Mouse (Mus musculus) thymus, adult 2 months (tissue): ENCODE data around the gene Map7. TPM values are rescaled to one million over a fixed set of nuclear protein-coding genes. Genes with fewer than 3 reads are reported as not detected.

ENCODE experiments used
- DNase-seq: peaks from one replicate; pipeline ENCODE4 v3.0.0; 2021
- H3K27ac ChIP-seq: fragments of 200-500 bp; 2 replicates; pipeline ENCODE4 v1.5.1; 2012; ENCODE audit warnings: low read length, control low read depth; ENCODE audit not compliant: control insufficient read depth, insufficient read depth
- H3K27me3 ChIP-seq: fragments of 200-500 bp; 2 replicates; pipeline ENCODE4 v1.6.1; 2012; ENCODE audit warnings: mild to moderate bottlenecking, low read length, moderate library complexity, mixed read lengths; ENCODE audit not compliant: control insufficient read depth, insufficient read depth
- H3K36me3 ChIP-seq: fragments of 200-500 bp; 2 replicates; pipeline ENCODE4 v1.6.1; 2012; ENCODE audit warnings: mild to moderate bottlenecking, low read length, moderate library complexity; ENCODE audit not compliant: control insufficient read depth, insufficient read depth
- H3K4me1 ChIP-seq: fragments of 200-500 bp; replicated peaks from 2 replicates; pipeline ENCODE4 v1.6.1; 2012; ENCODE audit warnings: low read length; ENCODE audit not compliant: control insufficient read depth, insufficient read depth
- H3K4me3 ChIP-seq: fragments of 200-500 bp; 2 replicates; pipeline ENCODE4 v1.5.1; 2012; ENCODE audit warnings: mild to moderate bottlenecking, low read length, control low read depth, moderate library complexity; ENCODE audit not compliant: control insufficient read depth, insufficient read depth
- CTCF ChIP-seq: fragments of 200-500 bp; IDR thresholded peaks from 2 replicates; pipeline ENCODE4 v1.5.1; 2012; ENCODE audit warnings: mild to moderate bottlenecking, control low read depth, low read length, moderate library complexity, borderline replicate concordance; ENCODE audit not compliant: control insufficient read depth, poor library complexity, insufficient read depth; ENCODE audit errors: extremely low read depth
- POLR2A ChIP-seq: fragments of 200-500 bp; IDR thresholded peaks from 2 replicates; pipeline ENCODE4 v1.6.1; 2012; ENCODE audit warnings: mild to moderate bottlenecking, low read length, control low read depth, moderate library complexity; ENCODE audit not compliant: control insufficient read depth, poor library complexity, insufficient read depth; ENCODE audit errors: extremely low read depth
- WGBS: fragments of 180-500 bp; shearing (Covaris S2); methylation state at CpG from one replicate; pipeline ENCODE4 v1.1.7; 2018; 5-methylcytosine and 5-hydroxymethylcytosine counted together
- polyA plus RNA-seq: library from polyadenylated mRNA; depleted of rRNA; stranded (reverse); fragments of >200 nt; gene quantifications from 2 replicates; pipeline ENCODE4 v1.2.3, GENCODE M21; 2012

Gene Map7
- polyA plus RNA-seq, 1 experiment: 6.9 TPM

- Histone ChIP-seq H3K4me1 (no peaks in the 10 kb centered on the region), H3K27me3 (no peaks in the 10 kb centered on the region), H3K27ac (no peak overlapping the region), H3K4me3 (no peak overlapping the region), H3K36me3 (no peaks in the 10 kb centered on the region)
- 97% methylated on average over 5 of the region's 5 CpGs for WGBS
- DNase-seq: no peak
- TF ChIP-seq CTCF (no peak), POLR2A (no peak)
Observed at GRCm38 (mm10) chr10:20159308-20159707, 11.0 kb downstream of the Map7 start.

- Histone ChIP-seq H3K27ac (no peak overlapping the region), H3K36me3 (no peaks in the 10 kb centered on the region), H3K27me3 (no peaks in the 10 kb centered on the region), H3K4me3 (no peak overlapping the region), H3K4me1 (no peaks in the 10 kb centered on the region)
- TF ChIP-seq POLR2A (no peak), CTCF (no peak)
- 88% methylated on average over 8 of the region's 8 CpGs for WGBS
- no peak for DNase-seq
Observed at GRCm38 (mm10) chr10:20160914-20161313, 12.6 kb downstream of the Map7 start.

- Histone ChIP-seq H3K4me3 (no peak overlapping the region), H3K4me1 (peaks cover 3% of the 10 kb centered on the region)
Observed at GRCm38 (mm10) chr10:20164810-20165209, 16.5 kb downstream of the Map7 start.

DNA sequence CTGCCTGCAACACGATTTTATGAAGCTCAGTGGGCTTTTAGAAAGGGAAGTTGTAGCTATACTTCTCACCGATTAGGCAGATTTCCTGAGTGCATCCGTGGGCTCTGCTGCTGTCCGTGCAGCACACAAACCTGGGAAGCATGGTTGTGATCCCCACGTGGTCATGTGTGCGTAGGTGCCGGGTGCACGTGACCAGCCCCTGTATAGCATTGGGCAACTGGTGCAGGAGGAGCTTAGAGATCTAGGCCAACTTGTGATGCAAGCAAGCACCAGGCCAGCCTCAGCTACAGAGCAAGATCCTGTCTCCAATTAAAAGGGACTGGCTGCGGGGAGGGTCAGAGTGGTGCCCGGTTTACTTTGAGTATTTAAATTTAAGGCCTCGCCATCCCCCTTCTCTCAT, 18.5 kb downstream of the Map7 start:
- H3K4me3 ChIP-seq: no peak overlapping the region
- no peak overlapping the region for H3K27ac ChIP-seq
- H3K36me3 ChIP-seq: no peaks in the 10 kb centered on the region
- 32% methylated on average over 11 of the region's 11 CpGs for WGBS
- H3K27me3 ChIP-seq: no peaks in the 10 kb centered on the region
- TF ChIP-seq CTCF (no peak), POLR2A (no peak)
- DNase-seq: no peak
- H3K4me1 ChIP-seq: peaks cover 3% of the 10 kb centered on the region

More at GRCm38 (mm10) chr10:20164810-20165209, 16.5 kb downstream of the Map7 start:
- no peaks in the 10 kb centered on the region for H3K27me3 ChIP-seq
- no peaks in the 10 kb centered on the region for H3K36me3 ChIP-seq
- no peak for DNase-seq
- TF ChIP-seq CTCF (no peak), POLR2A (no peak)
- 96% methylated on average over 5 of the region's 5 CpGs for WGBS
- H3K27ac ChIP-seq: no peak overlapping the region

DNA sequence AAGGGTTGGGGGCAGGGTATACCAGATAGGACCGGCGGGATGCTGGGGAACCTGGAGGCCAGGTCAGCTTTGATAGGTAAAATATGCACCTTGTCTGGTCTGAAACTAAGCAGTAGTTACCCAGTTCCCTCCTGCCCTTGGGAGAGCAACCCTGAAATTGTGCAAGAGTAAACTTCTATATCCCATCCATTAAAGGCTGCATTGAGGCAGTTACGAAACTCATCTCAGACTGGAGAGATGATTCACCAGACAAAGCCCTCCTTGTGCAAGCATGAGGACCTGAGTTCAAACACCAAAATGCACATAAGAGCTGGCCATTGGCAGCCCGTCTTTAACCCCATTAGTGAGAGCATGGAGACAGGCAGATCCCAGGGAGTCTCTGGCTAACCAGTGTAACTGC, 19.2 kb downstream of the Map7 start:
- 97% methylated on average over 4 of the region's 4 CpGs for WGBS
- H3K27me3 ChIP-seq: no peaks in the 10 kb centered on the region
- H3K36me3 ChIP-seq: no peaks in the 10 kb centered on the region
- H3K27ac ChIP-seq: no peak overlapping the region
- TF ChIP-seq CTCF: no peak
- no peak for TF ChIP-seq POLR2A
- peaks cover 3% of the 10 kb centered on the region for H3K4me1 ChIP-seq
- DNase-seq: no peak
- no peak overlapping the region for H3K4me3 ChIP-seq

DNA sequence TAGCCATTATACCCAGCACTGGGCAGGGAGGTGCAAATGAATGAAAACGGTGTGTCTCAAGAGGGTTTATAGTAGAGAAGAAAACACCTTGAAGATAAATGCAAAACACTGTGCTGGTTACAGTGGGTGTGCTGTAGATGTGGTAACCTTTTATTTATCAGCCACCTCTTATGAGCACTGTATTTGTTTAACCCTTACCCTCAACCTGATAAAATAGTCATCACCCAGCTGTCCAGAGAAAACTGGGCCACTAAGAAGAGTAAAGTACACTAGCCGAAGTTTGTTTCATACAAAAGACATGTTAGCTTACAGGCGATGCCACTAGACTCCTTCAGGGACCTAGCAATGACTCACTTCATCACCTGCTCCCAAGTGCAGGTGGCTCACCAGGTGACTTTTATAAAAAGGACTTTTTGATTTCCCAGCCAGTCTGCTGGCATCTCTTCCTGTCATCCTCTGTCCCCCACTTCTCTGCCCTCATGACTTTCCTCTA, 21.0 kb downstream of the Map7 start:
- no peak for DNase-seq
- TF ChIP-seq POLR2A (no peak), CTCF (no peak)
- H3K27ac ChIP-seq: no peak overlapping the region
- peaks cover 3% of the 10 kb centered on the region for H3K4me1 ChIP-seq
- H3K27me3 ChIP-seq: no peaks in the 10 kb centered on the region
- 93% methylated on average over 3 of the region's 3 CpGs for WGBS
- no peaks in the 10 kb centered on the region for H3K36me3 ChIP-seq
- no peak overlapping the region for H3K4me3 ChIP-seq

- H3K27ac ChIP-seq: no peak overlapping the region
- H3K4me3 ChIP-seq: no peak overlapping the region
- H3K4me1 ChIP-seq: peaks cover 3% of the 10 kb centered on the region
- no peaks in the 10 kb centered on the region for H3K27me3 ChIP-seq
- TF ChIP-seq POLR2A: no peak
- TF ChIP-seq CTCF: no peak
- H3K36me3 ChIP-seq: no peaks in the 10 kb centered on the region
- WGBS: 63% methylated on average over 19 of the region's 19 CpGs
- DNase-seq: no peak
Observed at GRCm38 (mm10) chr10:20169927-20170604, 21.8 kb downstream of the Map7 start.
